Mouse (Mus musculus) cerebellum, adult 11 months (tissue): ENCODE measurements around the gene Bhlhe41.
A peak's percentile ranks its signal among the peaks of the same experiment; 100 is the strongest.

ENCODE experiments used
- DNase-seq: peaks from one replicate; pipeline ENCODE4 v3.0.0; 2022

Bhlhe41 gene

GRCm38 (mm10) chr6:145832927-145833326, 32.4 kb downstream of the Bhlhe41 start:
- no peak for DNase-seq

- no peak for DNase-seq
These were observed 34.7 kb downstream of the Bhlhe41 start for GRCm38 (mm10) chr6:145830617-145831016.

- DNase-seq: peak; percentile 75
These were observed 35.2 kb downstream of the Bhlhe41 start for GRCm38 (mm10) chr6:145830117-145830516.

DNA sequence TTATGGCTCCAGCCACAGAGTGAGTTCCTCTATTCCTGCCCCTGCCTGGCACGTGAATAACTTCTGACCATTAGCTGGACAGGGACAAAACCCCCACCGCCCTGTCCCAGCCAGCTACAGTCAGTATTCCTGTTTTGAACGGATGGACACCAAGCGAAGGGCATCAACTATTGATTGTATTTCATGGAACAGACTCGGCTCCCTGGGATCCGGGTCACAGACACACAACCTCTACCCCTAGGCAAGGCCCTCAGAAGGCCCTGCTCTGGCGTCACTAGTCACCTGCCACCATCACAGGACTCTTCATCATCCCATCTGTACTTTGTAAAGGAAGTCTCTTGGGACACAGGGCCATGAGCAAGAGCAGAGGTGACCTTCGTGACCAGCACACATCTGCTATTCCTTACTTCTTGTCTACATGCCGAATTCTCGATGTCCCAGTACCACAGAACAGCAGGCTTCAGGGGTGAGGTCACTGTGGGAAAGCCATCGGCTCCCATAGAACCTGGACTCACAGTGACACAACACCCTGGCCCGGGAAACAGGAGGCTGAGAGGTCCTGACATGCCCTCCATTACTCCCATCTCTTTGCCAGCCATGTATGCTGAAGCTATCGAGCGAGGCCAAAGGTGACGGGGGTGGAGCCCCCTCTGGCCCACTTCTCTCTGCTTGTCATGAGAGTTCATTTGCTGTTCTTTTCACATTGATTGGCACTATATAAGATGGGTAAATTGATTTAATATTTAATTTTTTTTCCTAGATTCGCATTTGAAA, 36.1 kb downstream of the Bhlhe41 start:
- DNase-seq: no peak

DNA sequence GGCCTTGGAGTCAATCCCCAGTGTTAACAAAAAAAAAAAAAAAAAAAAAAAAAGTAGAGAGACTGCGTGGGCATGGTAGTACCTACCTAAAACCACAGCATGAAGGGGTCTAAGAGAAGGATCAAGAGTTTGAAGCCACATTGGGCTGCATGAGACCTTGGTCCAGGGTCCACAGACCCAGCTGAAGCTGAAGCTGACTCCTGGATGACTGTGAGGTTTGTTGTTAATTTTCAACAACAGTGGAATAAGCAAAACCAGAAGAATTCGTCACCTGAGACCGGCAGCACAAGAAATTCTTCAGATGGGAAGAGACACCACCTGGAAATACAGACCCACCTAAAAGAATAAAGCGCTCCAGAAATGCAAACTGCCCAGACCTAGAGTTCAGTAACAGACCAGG, 39.1 kb downstream of the Bhlhe41 start:
- no peak for DNase-seq

DNA sequence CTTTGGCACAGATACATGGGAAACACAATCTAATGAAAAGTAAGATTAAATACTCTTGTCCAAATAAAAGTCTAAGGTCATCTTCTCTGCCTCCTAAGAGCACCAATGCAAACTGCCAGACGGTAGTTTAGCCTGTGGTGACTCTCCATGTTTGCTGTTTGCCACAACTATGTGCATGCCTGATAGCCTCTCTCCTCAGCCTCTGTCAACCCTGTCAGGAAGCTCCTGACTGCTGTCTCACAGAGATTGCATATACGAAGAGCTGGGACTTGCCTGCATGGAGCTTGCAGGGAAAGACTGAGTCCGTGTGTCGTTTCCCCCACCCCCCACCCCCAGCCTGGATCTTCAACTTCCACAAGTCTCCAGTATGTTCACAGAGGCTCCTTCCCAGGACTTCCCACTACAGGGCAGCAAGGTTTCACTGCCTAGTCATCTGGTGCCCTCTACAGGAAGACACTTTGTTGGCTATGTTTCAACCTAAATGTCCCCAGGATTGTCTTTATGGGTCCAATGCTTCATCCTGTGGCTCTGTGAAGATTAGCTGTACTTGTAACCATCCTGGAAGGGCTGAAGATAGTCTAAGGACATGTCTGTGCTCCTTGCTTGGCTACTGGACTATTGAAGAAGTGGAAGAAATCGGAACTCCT, 41.6 kb downstream of the Bhlhe41 start:
- DNase-seq: no peak

DNA sequence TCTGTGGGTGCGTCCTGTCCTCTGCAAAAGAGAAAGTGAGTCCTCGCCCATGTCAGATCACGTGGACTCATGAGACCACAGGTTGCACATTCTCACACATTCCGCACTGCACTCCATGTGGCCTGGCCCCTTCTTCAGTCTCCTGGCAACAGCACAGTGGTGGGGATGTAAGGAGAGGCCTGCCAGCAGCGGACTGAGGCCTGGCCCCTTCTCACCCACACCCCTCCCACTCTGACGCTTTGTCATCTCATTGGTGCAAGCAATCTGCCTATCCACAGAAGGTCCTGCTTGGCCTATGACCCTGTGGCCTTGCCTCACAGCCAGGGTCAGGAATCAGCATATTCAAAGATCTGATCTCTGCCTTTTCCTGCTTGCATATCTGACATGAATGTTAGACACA, 42.3 kb downstream of the Bhlhe41 start:
- DNase-seq: no peak

DNA sequence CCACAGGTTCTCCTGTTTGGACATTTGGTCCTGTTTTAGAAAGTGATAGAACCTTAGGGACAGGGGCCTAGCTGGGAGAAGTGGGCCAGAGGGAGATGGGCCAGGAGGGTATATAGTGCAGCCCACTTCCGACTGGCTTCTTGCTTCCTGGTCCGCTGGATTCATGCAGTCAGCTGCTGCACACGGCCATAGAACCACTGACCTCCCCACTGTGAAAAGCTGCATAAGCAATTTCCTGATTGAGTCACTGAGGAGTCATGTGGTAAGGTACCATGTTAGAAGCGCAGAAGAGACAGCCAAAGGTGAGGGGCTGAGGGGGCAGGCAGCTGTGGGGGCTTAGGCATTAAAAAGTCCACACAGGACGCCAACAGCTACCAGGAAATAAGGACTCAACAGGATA, 43.1 kb downstream of the Bhlhe41 start:
- no peak for DNase-seq

DNA sequence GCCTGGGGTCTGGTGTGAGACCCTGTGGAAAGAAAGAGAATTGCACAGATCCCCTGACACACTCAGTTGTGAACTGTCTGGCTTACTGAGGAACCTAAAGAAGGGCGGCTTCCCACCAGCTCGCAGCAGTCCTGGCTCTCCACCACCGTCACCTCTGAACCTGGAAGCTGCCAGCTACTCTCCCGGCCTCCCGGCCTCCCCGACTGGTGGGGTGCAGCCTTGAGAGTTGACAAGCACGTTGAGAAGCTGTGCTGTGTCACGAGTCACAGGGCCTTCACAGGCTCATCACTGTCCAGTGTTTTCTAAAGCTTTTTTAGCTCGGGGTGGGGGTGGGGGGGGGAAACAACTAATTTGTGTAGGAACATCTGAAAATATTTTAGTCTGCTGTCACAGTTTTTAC, 46.2 kb downstream of the Bhlhe41 start:
- no peak for DNase-seq

- no peak for DNase-seq
These were observed 50.2 kb downstream of the Bhlhe41 start for GRCm38 (mm10) chr6:145815200-145815599.

GRCm38 (mm10) chr6:145811174-145811573, 54.2 kb downstream of the Bhlhe41 start:
- DNase-seq: no peak

DNA sequence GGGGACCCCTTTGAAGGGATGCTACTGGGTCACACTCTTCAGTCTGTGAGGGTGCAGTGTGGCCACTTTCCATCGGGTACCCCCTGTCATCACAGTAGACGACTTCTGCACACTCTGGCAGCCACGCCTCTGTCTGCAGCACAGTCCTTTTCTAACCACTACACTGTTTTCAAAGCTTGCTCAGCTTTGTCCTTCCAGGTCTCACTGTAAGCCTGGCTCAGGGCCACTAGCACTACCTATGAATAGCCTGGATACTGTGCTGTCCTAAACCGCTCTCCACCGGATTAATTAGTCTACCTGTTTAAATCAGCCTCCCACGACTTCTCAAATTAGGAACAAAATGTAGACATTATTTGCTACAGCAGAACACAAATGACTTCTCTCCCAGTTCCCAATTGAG, 55.3 kb downstream of the Bhlhe41 start:
- DNase-seq: no peak

GRCm38 (mm10) chr6:145809566-145809965, 55.8 kb downstream of the Bhlhe41 start:
- DNase-seq: no peak
